Mouse (Mus musculus): ENCODE results near the gene Olfr732. TPM values are rescaled to one million over a fixed set of nuclear protein-coding genes. Genes with fewer than 3 reads are reported as not detected.

Gene Olfr732
- not detected in 2 replicates for polyA plus RNA-seq (2015; fragmentation: Nextera tagmentation; extraction: Ambion mirVana)

DNA sequence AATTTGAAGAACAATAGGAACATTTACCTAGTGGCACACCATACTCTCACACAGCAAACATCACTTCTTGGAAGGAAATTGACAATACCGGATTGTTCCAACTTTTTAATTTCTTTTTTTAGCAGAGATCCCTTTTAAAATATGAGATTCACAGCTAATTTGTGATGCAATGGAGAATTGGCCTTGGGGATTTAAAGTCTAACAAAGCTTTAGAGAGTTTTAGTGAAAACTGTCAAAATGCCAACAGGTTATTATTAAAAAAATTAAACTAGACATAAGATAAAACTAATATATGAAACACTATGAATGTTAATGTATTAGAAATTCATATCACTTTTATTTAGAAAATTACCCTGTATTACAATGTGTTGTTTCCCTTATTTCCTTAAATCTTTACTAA is at the start of gene Olfr732:
Olfr732 (minus strand) TSS at position 101 of the 400 bp plus-strand sequence.

DNA sequence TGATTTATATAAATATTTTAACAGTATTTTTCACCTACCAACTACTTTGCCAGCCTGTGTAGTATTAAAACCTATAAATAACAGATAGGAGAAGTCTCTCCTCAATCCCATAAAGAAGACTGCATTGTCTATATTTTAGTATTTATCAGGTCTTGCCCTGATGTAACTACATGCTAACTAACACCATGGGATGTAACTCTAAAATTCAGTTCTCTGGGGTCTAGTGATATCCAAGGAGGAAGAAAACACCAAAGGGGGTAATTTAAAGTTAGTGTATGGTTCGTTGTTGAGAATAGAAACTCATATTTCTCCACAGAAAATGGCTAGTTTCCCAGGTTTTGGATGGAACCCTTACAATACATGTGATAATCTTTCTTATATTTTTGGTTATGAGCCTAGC is 42.7 kb upstream of the Olfr732 start, which contains the start of gene Olfr734:
Olfr734 (minus strand) TSS at position 101 of the 400 bp plus-strand sequence.

DNA sequence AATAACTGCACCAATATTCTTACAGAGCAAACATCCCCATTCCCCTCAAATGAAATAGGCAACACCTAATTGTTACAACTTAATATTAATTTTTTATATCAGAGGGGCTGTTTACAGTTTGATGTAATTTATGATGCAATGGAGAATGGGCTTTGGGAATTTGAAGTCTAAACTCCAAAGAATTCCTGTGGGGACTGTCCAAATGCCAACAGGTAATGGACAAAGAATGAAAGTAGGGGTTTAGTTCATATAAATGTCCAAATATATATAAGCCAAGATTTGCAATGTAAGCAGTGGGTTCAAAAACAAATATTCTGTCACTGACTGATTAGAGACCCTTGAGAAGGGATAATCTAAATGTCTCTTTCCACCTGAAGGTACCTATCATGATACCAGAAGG is 17.4 kb upstream of the Olfr732 start, which contains the start of gene Olfr733:
Olfr733 (minus strand) TSS at position 101 of the 400 bp plus-strand sequence.

DNA sequence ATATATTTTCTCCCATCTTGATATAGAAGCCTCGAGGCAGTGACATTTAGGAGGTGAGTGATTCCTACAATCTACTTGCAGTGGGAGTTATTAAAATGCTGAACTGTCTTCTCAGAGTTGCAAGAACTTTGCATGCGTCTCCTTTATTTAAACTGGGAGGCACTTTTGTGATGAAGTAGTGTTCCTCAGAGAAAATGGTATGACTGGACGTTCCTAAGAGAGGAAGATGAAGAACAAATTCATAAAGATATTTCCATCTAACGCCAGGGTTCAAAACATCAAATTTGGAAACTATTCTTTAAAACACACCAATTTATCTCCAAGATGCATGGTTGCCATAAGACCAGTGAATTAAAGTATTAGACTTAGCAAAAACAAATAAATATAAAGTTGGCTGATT is 42.2 kb downstream of the Olfr732 start, which contains the start of gene Olfr731:
Olfr731 (minus strand) TSS at position 101 of the 400 bp plus-strand sequence.

Other genes with a start within 250 kb of the Olfr732 start
- not detected in 2 replicates for gene Olfr725, start 243.8 kb downstream of the Olfr732 start, polyA plus RNA-seq (2015; fragmentation: Nextera tagmentation; extraction: Ambion mirVana)
- gene Olfr726, start 193.3 kb downstream of the Olfr732 start, polyA plus RNA-seq (2015; fragmentation: Nextera tagmentation; extraction: Ambion mirVana) = not detected in 2 replicates
- not detected in 2 replicates for gene Olfr727, start 161.0 kb downstream of the Olfr732 start, polyA plus RNA-seq (2015; fragmentation: Nextera tagmentation; extraction: Ambion mirVana)
- gene Olfr728, start 141.5 kb downstream of the Olfr732 start, polyA plus RNA-seq (2015; fragmentation: Nextera tagmentation; extraction: Ambion mirVana) = not detected in 2 replicates
- gene Olfr729, start 131.3 kb downstream of the Olfr732 start, polyA plus RNA-seq (2015; fragmentation: Nextera tagmentation; extraction: Ambion mirVana) = not detected in 2 replicates
- not detected in 2 replicates for gene Olfr730, start 96.0 kb downstream of the Olfr732 start, polyA plus RNA-seq (2015; fragmentation: Nextera tagmentation; extraction: Ambion mirVana)
- gene Olfr731, start 42.3 kb downstream of the Olfr732 start, polyA plus RNA-seq (2015; fragmentation: Nextera tagmentation; extraction: Ambion mirVana) = not detected in 2 replicates
- gene Olfr733, start 17.3 kb upstream of the Olfr732 start, polyA plus RNA-seq (2015; fragmentation: Nextera tagmentation; extraction: Ambion mirVana) = not detected in 2 replicates
- gene Olfr734, start 42.6 kb upstream of the Olfr732 start, polyA plus RNA-seq (2015; fragmentation: Nextera tagmentation; extraction: Ambion mirVana) = not detected in 2 replicates
- not detected in 2 replicates for gene Olfr735, start 64.7 kb upstream of the Olfr732 start, polyA plus RNA-seq (2015; fragmentation: Nextera tagmentation; extraction: Ambion mirVana)
- not detected in 2 replicates for gene Tlr11, start 73.7 kb upstream of the Olfr732 start, polyA plus RNA-seq (2015; fragmentation: Nextera tagmentation; extraction: Ambion mirVana)
- not detected in 2 replicates for gene Olfr736, start 97.0 kb upstream of the Olfr732 start, polyA plus RNA-seq (2015; fragmentation: Nextera tagmentation; extraction: Ambion mirVana)
- not detected in 2 replicates for gene Olfr738, start 123.4 kb upstream of the Olfr732 start, polyA plus RNA-seq (2015; fragmentation: Nextera tagmentation; extraction: Ambion mirVana)
- not detected in 2 replicates for gene Olfr739, start 134.4 kb upstream of the Olfr732 start, polyA plus RNA-seq (2015; fragmentation: Nextera tagmentation; extraction: Ambion mirVana)
- not detected in 2 replicates for gene Olfr740, start 161.3 kb upstream of the Olfr732 start, polyA plus RNA-seq (2015; fragmentation: Nextera tagmentation; extraction: Ambion mirVana)
- gene Olfr741, start 188.5 kb upstream of the Olfr732 start, polyA plus RNA-seq (2015; fragmentation: Nextera tagmentation; extraction: Ambion mirVana) = not detected in 2 replicates
- gene Olfr742, start 219.4 kb upstream of the Olfr732 start, polyA plus RNA-seq (2015; fragmentation: Nextera tagmentation; extraction: Ambion mirVana) = not detected in 2 replicates
- gene Olfr743, start 237.6 kb upstream of the Olfr732 start, polyA plus RNA-seq (2015; fragmentation: Nextera tagmentation; extraction: Ambion mirVana) = not detected in 2 replicates